Mouse (Mus musculus): Measurements from ENCODE around the gene Zfp362. TPM values are rescaled to one million over a fixed set of nuclear protein-coding genes. Genes with fewer than 3 reads are reported as not detected.

Gene Zfp362
- polyA plus RNA-seq, 1 experiment from 2014 or later, result 18.2 TPM

Other genes starting within 250 kb of the Zfp362 start
- gene Zscan20, start 195.9 kb downstream of the Zfp362 start, polyA plus RNA-seq (2015; fragmentation: Nextera tagmentation; extraction: Ambion mirVana), result 2.9 and 3.1 TPM in 2 replicates
- 0.52 and 0.80 TPM in 2 replicates for gene Tlr12, start 187.4 kb downstream of the Zfp362 start, polyA plus RNA-seq (2015; fragmentation: Nextera tagmentation; extraction: Ambion mirVana)
- gene Phc2, start 151.3 kb downstream of the Zfp362 start, polyA plus RNA-seq (2015; fragmentation: Nextera tagmentation; extraction: Ambion mirVana), result 7.5 and 11.0 TPM in 2 replicates
- gene A3galt2, start 50.7 kb downstream of the Zfp362 start, polyA plus RNA-seq (2015; fragmentation: Nextera tagmentation; extraction: Ambion mirVana), result 0.04 and 0.11 TPM in 2 replicates
- 1.6 and 2.3 TPM in 2 replicates for gene Trim62, start 77.5 kb upstream of the Zfp362 start, polyA plus RNA-seq (2015; fragmentation: Nextera tagmentation; extraction: Ambion mirVana)
- 7.6 and 8.9 TPM in 2 replicates for gene Azin2, start 156.4 kb upstream of the Zfp362 start, polyA plus RNA-seq (2015; fragmentation: Nextera tagmentation; extraction: Ambion mirVana)
- gene Ak2, start 185.9 kb upstream of the Zfp362 start, polyA plus RNA-seq (2015; fragmentation: Nextera tagmentation; extraction: Ambion mirVana), result 166 and 168 TPM in 2 replicates